Mouse (Mus musculus): ENCODE data around the gene Ntn4.

- TF ChIP-seq CTCF (IDR thresholded peaks at IDR 0.05; ENCODE audit: extremely low read depth, insufficient read depth, insufficient read length, insufficient replicate concordance): no peak
- TF ChIP-seq POLR2A (IDR thresholded peaks at IDR 0.05; ENCODE audit: low read depth, low read length): no peak
Measured at GRCm38 (mm10) chr10:93614850-93615249, 25.6 kb upstream of the Ntn4 start.

All from spleen, adult 2 months (tissue).